18 mouse cellular contexts compared by ENCODE assay signal in genomic region chr2:72701081-72701480, GRCm38 (mm10).
DNase-seq lines count a peak whose midpoint lies in the region; ATAC-seq lines count a peak whose summit lies in the region.
"Had no signal": no experiment of that assay in that cellular context is flagged by ENCODE, and none has a peak within 500 bp of the region (broad histone marks: within the 10 kb centered on the region; RNA-seq: fewer than 3 reads in every experiment).

No protein-coding gene starts in this region.

- H3K4me2 ChIP-seq in embryonic facial prominence, embryonic 13.5 days = no peak overlapping the region
- no peak overlapping the region for H3K4me2 ChIP-seq in forebrain, embryonic 16.5 days (ENCODE audit: low read length)
- H3K4me2 ChIP-seq: heart, embryonic 11.5 days; heart, embryonic 15.5 days; hindbrain, embryonic 14.5 days; intestine, embryonic 15.5 days had no signal

- H3K36me3 ChIP-seq in embryonic facial prominence, embryonic 13.5 days = no peaks in the 10 kb centered on the region
- H3K36me3 ChIP-seq in embryonic facial prominence, embryonic 10.5 days (replicated peaks) = no peaks in the 10 kb centered on the region
- H3K36me3 ChIP-seq in forebrain, embryonic 16.5 days (ENCODE audit: control insufficient read depth, insufficient read depth) = no peaks in the 10 kb centered on the region
- H3K36me3 ChIP-seq: heart, embryonic 15.5 days; hindbrain, embryonic 10.5 days; intestine, embryonic 15.5 days had no signal

- DNase-seq in embryonic facial prominence, embryonic 10.5 days (ENCODE audit: low spot score) = no peak
- DNase-seq in frontal cortex, postnatal 14 days (ENCODE audit: low spot score in 2 of 2) = no peak
- peak; percentile 46 for DNase-seq in brain, adult 2 months (ENCODE audit: low read depth, low spot score)
- DNase-seq in B cell, adult 2 months = no peak
- DNase-seq in spleen, postnatal 4 days (ENCODE audit: low spot score in 2 of 2) = no peak
- DNase-seq: adrenal gland, postnatal 10 days; gastrocnemius, postnatal 36 days; heart, adult 18-20 months; heart, postnatal 14 days; kidney, adult 18-20 months had no signal

- no peak overlapping the region for H3K4me3 ChIP-seq in embryonic facial prominence, embryonic 13.5 days
- H3K4me3 ChIP-seq in embryonic facial prominence, embryonic 10.5 days = no peak overlapping the region
- H3K4me3 ChIP-seq in forebrain, embryonic 16.5 days (replicated peaks; ENCODE audit: low read length) = no peak overlapping the region
- H3K4me3 ChIP-seq: heart, embryonic 15.5 days; hindbrain, embryonic 10.5 days; intestine, embryonic 15.5 days had no signal

- no peaks in the 10 kb centered on the region for H3K9me3 ChIP-seq in embryonic facial prominence, embryonic 13.5 days
- H3K9me3 ChIP-seq in embryonic facial prominence, embryonic 10.5 days = no peaks in the 10 kb centered on the region
- no peaks in the 10 kb centered on the region for H3K9me3 ChIP-seq in forebrain, embryonic 16.5 days (ENCODE audit: control insufficient read depth, low read length)
- H3K9me3 ChIP-seq: heart, embryonic 15.5 days; hindbrain, embryonic 10.5 days; intestine, embryonic 15.5 days had no signal

- ATAC-seq in embryonic facial prominence, embryonic 13.5 days (ENCODE audit: insufficient number of reproducible peaks, insufficient read depth, low FRiP score, low TSS enrichment, low read depth) = no peak
- ATAC-seq in frontal cortex, adult (ENCODE audit: low TSS enrichment) = peak; percentile 73
- ATAC-seq in forebrain, embryonic 16.5 days = peak; percentile 79
- ATAC-seq: intestine, embryonic 15.5 days had no signal

- H3K27me3 ChIP-seq in embryonic facial prominence, embryonic 13.5 days = no peaks in the 10 kb centered on the region
- no peaks in the 10 kb centered on the region for H3K27me3 ChIP-seq in embryonic facial prominence, embryonic 10.5 days (replicated peaks; ENCODE audit: low read depth, poor library complexity, severe bottlenecking)
- H3K27me3 ChIP-seq in forebrain, embryonic 16.5 days (replicated peaks; ENCODE audit: control insufficient read depth, insufficient read depth, low read length) = 0 out of 2 replicates have a peak, but pooled peaks cover 2% of the 10 kb centered on the region
- H3K27me3 ChIP-seq: heart, embryonic 15.5 days; intestine, embryonic 15.5 days had no signal

- H3K27ac ChIP-seq in embryonic facial prominence, embryonic 13.5 days = peak overlapping the region; percentile 56
- no peak overlapping the region for H3K27ac ChIP-seq in embryonic facial prominence, embryonic 10.5 days (replicated peaks)
- H3K27ac ChIP-seq in forebrain, embryonic 16.5 days (ENCODE audit: low read length) = peak overlapping the region; percentile 26; the same call in 1 of the 2 replicates
- H3K27ac ChIP-seq: heart, embryonic 15.5 days; hindbrain, embryonic 10.5 days; hindbrain, embryonic 14.5 days; intestine, embryonic 15.5 days had no signal

- H3K9ac ChIP-seq in embryonic facial prominence, embryonic 13.5 days = no peak overlapping the region
- H3K9ac ChIP-seq in forebrain, embryonic 16.5 days (replicated peaks; ENCODE audit: low read depth, low read length) = no peak overlapping the region
- H3K9ac ChIP-seq: heart, embryonic 15.5 days; hindbrain, embryonic 14.5 days; intestine, embryonic 15.5 days had no signal

- peaks cover 6% of the 10 kb centered on the region for H3K4me1 ChIP-seq in embryonic facial prominence, embryonic 13.5 days
- H3K4me1 ChIP-seq in embryonic facial prominence, embryonic 10.5 days = peaks cover 12% of the 10 kb centered on the region
- peaks cover 5% of the 10 kb centered on the region for H3K4me1 ChIP-seq in forebrain, embryonic 16.5 days (replicated peaks; ENCODE audit: control insufficient read depth, insufficient read depth, low read length)

- WGBS in embryonic facial prominence, embryonic 13.5 days = 25% methylated on average over 1 of the region's 1 CpGs
- 71% methylated on average over 1 of the region's 1 CpGs for WGBS in embryonic facial prominence, embryonic 10.5 days
- WGBS in forebrain, embryonic 16.5 days = 32% methylated on average over 1 of the region's 1 CpGs
